Mouse (Mus musculus): Measurements from ENCODE around the gene Aup1. TPM values are rescaled to one million over a fixed set of nuclear protein-coding genes. Genes with fewer than 3 reads are reported as not detected.

Aup1 gene
- polyA plus RNA-seq, 1 experiment, result 244 TPM

GRCm38 (mm10) chr6:83087926-83088260, 33.6 kb downstream of the Aup1 start:
- H3K27ac ChIP-seq (ENCODE audit: control insufficient read depth, insufficient read depth, low read depth, low read length), result no peak overlapping the region
- H3K4me1 ChIP-seq (ENCODE audit: control insufficient read depth, insufficient read depth, low read length), result peaks cover 12% of the 10 kb centered on the region
- H3K36me3 ChIP-seq (ENCODE audit: control insufficient read depth, insufficient read depth, low read length), result no peaks in the 10 kb centered on the region
- no peaks in the 10 kb centered on the region; the same call in 1 of the 2 replicates for H3K27me3 ChIP-seq (ENCODE audit: control insufficient read depth, insufficient read depth, low read length)
- H3K4me3 ChIP-seq (ENCODE audit: control insufficient read depth, low read depth, low read length), result no peak overlapping the region; the same call in 1 of the 2 replicates
- TF ChIP-seq POLR2A (IDR thresholded peaks at IDR 0.05; ENCODE audit: control insufficient read depth, low read depth, low read length), result no peak
- no peak for TF ChIP-seq CTCF (IDR thresholded peaks at IDR 0.05; ENCODE audit: control insufficient read depth, insufficient read depth, insufficient replicate concordance, low read depth, low read length)

- Histone ChIP-seq H3K36me3 (ENCODE audit: control insufficient read depth, insufficient read depth, low read length) (no peaks in the 10 kb centered on the region), H3K27ac (ENCODE audit: control insufficient read depth, insufficient read depth, low read depth, low read length) (no peak overlapping the region), H3K4me1 (ENCODE audit: control insufficient read depth, insufficient read depth, low read length) (peaks cover 4% of the 10 kb centered on the region), H3K27me3 (ENCODE audit: control insufficient read depth, insufficient read depth, low read length) (no peaks in the 10 kb centered on the region; the same call in 1 of the 2 replicates), H3K4me3 (ENCODE audit: control insufficient read depth, low read depth, low read length) (no peak overlapping the region)
- TF ChIP-seq POLR2A (IDR thresholded peaks at IDR 0.05; ENCODE audit: control insufficient read depth, low read depth, low read length) (no peak), CTCF (IDR thresholded peaks at IDR 0.05; ENCODE audit: control insufficient read depth, insufficient read depth, insufficient replicate concordance, low read depth, low read length) (no peak)
Observed at GRCm38 (mm10) chr6:83092416-83093127, 38.3 kb downstream of the Aup1 start.

- Histone ChIP-seq H3K27ac (ENCODE audit: control insufficient read depth, insufficient read depth, low read depth, low read length) (no peak overlapping the region), H3K36me3 (ENCODE audit: control insufficient read depth, insufficient read depth, low read length) (no peaks in the 10 kb centered on the region), H3K27me3 (ENCODE audit: control insufficient read depth, insufficient read depth, low read length) (no peaks in the 10 kb centered on the region), H3K4me3 (ENCODE audit: control insufficient read depth, low read depth, low read length) (no peak overlapping the region), H3K4me1 (ENCODE audit: control insufficient read depth, insufficient read depth, low read length) (peaks cover 4% of the 10 kb centered on the region)
- TF ChIP-seq CTCF (IDR thresholded peaks at IDR 0.05; ENCODE audit: control insufficient read depth, insufficient read depth, insufficient replicate concordance, low read depth, low read length) (no peak), POLR2A (IDR thresholded peaks at IDR 0.05; ENCODE audit: control insufficient read depth, low read depth, low read length) (no peak)
Observed at GRCm38 (mm10) chr6:83095968-83096367, 41.6 kb downstream of the Aup1 start.

GRCm38 (mm10) chr6:83098411-83098810, 44.1 kb downstream of the Aup1 start:
- Histone ChIP-seq H3K36me3 (ENCODE audit: control insufficient read depth, insufficient read depth, low read length) (no peaks in the 10 kb centered on the region), H3K27me3 (ENCODE audit: control insufficient read depth, insufficient read depth, low read length) (no peaks in the 10 kb centered on the region), H3K4me3 (ENCODE audit: control insufficient read depth, low read depth, low read length) (no peak overlapping the region), H3K4me1 (ENCODE audit: control insufficient read depth, insufficient read depth, low read length) (peaks cover 18% of the 10 kb centered on the region), H3K27ac (ENCODE audit: control insufficient read depth, insufficient read depth, low read depth, low read length) (0 out of 2 replicates have a peak overlapping the region, but pooled peaks have one; percentile 0)
- TF ChIP-seq POLR2A (IDR thresholded peaks at IDR 0.05; ENCODE audit: control insufficient read depth, low read depth, low read length) (no peak), CTCF (IDR thresholded peaks at IDR 0.05; ENCODE audit: control insufficient read depth, insufficient read depth, insufficient replicate concordance, low read depth, low read length) (no peak)

- H3K27me3 ChIP-seq (ENCODE audit: control insufficient read depth, insufficient read depth, low read length), result no peaks in the 10 kb centered on the region
- H3K4me1 ChIP-seq (ENCODE audit: control insufficient read depth, insufficient read depth, low read length), result peaks cover 19% of the 10 kb centered on the region
- no peaks in the 10 kb centered on the region for H3K36me3 ChIP-seq (ENCODE audit: control insufficient read depth, insufficient read depth, low read length)
- peak within 1 kb of the TSS; percentile 97 for H3K27ac ChIP-seq (ENCODE audit: control insufficient read depth, insufficient read depth, low read depth, low read length)
- peak; percentile 93 for TF ChIP-seq POLR2A (IDR thresholded peaks at IDR 0.05; ENCODE audit: control insufficient read depth, low read depth, low read length)
- peak; percentile 30; the same call in 1 of the 2 replicates for TF ChIP-seq CTCF (IDR thresholded peaks at IDR 0.05; ENCODE audit: control insufficient read depth, insufficient read depth, insufficient replicate concordance, low read depth, low read length)
- H3K4me3 ChIP-seq (ENCODE audit: control insufficient read depth, low read depth, low read length), result peak within 1 kb of the TSS; percentile 99
Observed at GRCm38 (mm10) chr6:83101316-83101687, 47.0 kb downstream of the Aup1 start, which contains the start of the genes Ccdc142 and Gm42688. Gene Ccdc142 (plus strand): TSS chr6:83101601. Gene Gm42688 (plus strand): TSS chr6:83101617.

- H3K36me3 ChIP-seq (ENCODE audit: control insufficient read depth, insufficient read depth, low read length), result no peaks in the 10 kb centered on the region
- peak overlapping the region; percentile 99 for H3K4me3 ChIP-seq (ENCODE audit: control insufficient read depth, low read depth, low read length)
- peaks cover 19% of the 10 kb centered on the region for H3K4me1 ChIP-seq (ENCODE audit: control insufficient read depth, insufficient read depth, low read length)
- TF ChIP-seq CTCF (IDR thresholded peaks at IDR 0.05; ENCODE audit: control insufficient read depth, insufficient read depth, insufficient replicate concordance, low read depth, low read length), result no peak; the same call in 1 of the 2 replicates
- no peak; the same call in none of the 2 replicates for TF ChIP-seq POLR2A (IDR thresholded peaks at IDR 0.05; ENCODE audit: control insufficient read depth, low read depth, low read length)
- peak overlapping the region; percentile 97 for H3K27ac ChIP-seq (ENCODE audit: control insufficient read depth, insufficient read depth, low read depth, low read length)
- no peaks in the 10 kb centered on the region for H3K27me3 ChIP-seq (ENCODE audit: control insufficient read depth, insufficient read depth, low read length)
Observed at GRCm38 (mm10) chr6:83101688-83102556, 47.6 kb downstream of the Aup1 start.

- H3K4me3 ChIP-seq (ENCODE audit: control insufficient read depth, low read depth, low read length), result peak overlapping the region; percentile 99
- peaks cover 24% of the 10 kb centered on the region for H3K4me1 ChIP-seq (ENCODE audit: control insufficient read depth, insufficient read depth, low read length)
- no peaks in the 10 kb centered on the region for H3K27me3 ChIP-seq (ENCODE audit: control insufficient read depth, insufficient read depth, low read length)
- no peak overlapping the region for H3K27ac ChIP-seq (ENCODE audit: control insufficient read depth, insufficient read depth, low read depth, low read length)
- TF ChIP-seq CTCF (IDR thresholded peaks at IDR 0.05; ENCODE audit: control insufficient read depth, insufficient read depth, insufficient replicate concordance, low read depth, low read length), result no peak
- no peaks in the 10 kb centered on the region for H3K36me3 ChIP-seq (ENCODE audit: control insufficient read depth, insufficient read depth, low read length)
Observed at GRCm38 (mm10) chr6:83103130-83103650, 48.9 kb downstream of the Aup1 start.
